Mouse (Mus musculus) hematopoietic stem cell, adult 5-6 weeks (primary cell): Measurements from ENCODE around the gene Sept12. TPM values are rescaled to one million over a fixed set of nuclear protein-coding genes. Genes with fewer than 3 reads are reported as not detected.
A peak's percentile ranks its signal among the peaks of the same experiment; 100 is the strongest.

Experiments
- ATAC-seq, 2 experiments: fragments of 125-278 bp in 1 of 2; replicated peaks in 1 of 2; 2 replicates each; pipeline ENCODE4 v1.8.0; 2016 to 2017; ENCODE audit warnings: inconsistent platforms in 2 of 2, mild to moderate bottlenecking in 2 of 2, moderate number of reproducible peaks in 2 of 2, low read depth in 1 of 2, moderate TSS enrichment in 1 of 2; ENCODE audit not compliant: low FRiP score in 2 of 2, poor library complexity in 2 of 2, severe bottlenecking in 2 of 2, insufficient read depth in 1 of 2, low TSS enrichment in 1 of 2
- total RNA-seq: library from RNA; stranded (forward); fragments of 172-1452, 232-1000 nt; gene quantifications from 2 replicates; pipeline ENCODE4 v1.2.3, GENCODE M21; 2017

Gene Sept12
- total RNA-seq, 1 experiment from 2014 or later, result not detected

DNA sequence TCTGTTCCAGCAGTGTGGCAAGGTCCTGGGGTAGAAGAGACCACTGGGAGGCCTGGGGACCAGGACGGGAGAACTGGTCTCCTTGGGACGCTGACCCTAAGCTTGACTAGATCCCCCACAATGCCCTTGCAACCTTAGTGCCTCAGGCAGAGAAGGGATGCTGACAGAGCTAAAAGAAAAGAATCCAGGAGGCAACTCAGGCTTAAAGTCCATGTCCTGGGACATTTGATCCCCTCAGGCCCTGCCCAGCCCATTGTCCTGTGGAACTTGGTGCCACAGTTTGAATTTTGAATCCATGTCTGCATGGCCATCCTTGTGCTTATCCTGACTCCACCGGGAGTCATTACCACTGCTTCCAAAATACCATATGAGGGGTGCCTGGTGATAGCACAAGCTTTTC is 51.5 kb downstream of the Sept12 start:
- ATAC-seq, result no peak

- ATAC-seq, result no peak
Observed at GRCm38 (mm10) chr16:4945415-4945814, 52.2 kb downstream of the Sept12 start.

- ATAC-seq, result no peak
Observed at GRCm38 (mm10) chr16:4943431-4943830, 54.2 kb downstream of the Sept12 start.

DNA sequence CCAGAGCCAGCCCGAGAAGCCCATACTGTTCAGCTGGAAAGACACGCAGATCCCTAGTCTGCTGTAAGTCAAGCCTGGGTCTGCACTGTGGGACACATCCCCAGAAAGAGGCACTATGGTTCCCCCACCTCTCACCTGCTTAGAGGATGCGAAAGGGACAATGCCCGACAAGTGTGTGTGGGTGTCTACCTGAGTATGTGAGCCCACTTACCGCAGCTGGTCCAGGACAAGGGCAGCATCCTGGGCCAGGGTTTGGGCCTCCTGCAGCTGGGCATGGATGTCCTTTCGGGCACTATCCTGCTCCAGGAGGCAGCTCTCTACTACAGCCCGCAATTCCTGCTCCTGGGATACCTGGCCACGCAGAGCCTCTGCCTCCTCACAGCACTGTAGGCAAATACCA is 54.8 kb downstream of the Sept12 start:
- no peak for ATAC-seq

- ATAC-seq, result no peak
Observed at GRCm38 (mm10) chr16:4941016-4941415, 56.6 kb downstream of the Sept12 start.

DNA sequence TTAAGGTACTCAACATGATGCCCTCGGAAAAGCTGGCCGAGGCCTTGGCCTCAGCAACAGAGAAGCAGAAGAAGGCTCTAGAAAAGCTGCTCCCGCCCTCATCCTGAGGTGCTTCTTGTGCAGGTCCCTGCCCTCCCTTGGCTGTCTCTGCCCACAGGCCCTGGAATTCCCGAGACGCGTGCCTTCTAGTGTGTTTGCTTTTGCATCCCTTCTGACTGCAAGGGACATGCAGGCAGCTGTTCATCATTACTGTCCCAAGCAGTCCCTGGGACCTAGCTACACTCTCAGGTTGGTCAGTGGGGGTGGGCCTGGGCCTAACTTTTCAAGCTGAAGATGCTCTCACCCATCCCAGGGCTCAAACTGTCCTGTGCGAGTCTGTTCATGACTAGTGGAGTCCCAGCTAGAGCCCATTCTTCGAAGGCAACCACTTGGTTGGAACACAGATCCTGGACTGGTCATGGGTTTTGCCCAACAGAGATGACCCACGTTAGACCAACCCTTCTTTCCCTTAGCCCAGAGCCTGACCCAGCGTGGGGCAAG is 57.3 kb downstream of the Sept12 start:
- ATAC-seq, result no peak

- ATAC-seq, result peak in 1 of 2 experiments; percentile 19; a peak in 1 of 4 replicates
Observed at GRCm38 (mm10) chr16:4939412-4939811, 58.2 kb downstream of the Sept12 start.

DNA sequence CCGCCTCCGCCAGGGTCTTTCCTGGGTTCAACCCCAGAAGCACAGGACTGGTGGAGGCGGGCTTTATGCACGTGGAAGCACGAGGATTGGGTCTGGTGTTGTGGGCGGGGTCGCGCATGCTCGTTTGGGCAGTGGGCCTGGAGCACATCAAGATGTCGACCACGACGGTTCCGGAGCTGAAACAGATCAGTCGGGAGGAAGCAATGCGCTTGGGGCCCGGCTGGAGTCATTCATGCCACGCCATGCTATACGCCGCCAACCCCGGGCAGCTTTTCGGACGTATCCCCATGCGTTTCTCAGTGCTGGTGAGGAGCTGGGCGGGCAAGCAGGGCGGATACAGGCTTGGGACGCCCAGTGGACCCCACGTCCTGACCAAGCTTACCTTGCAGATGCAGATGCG is 58.7 kb downstream of the Sept12 start:
- ATAC-seq, result peak; percentile 84 to 90

DNA sequence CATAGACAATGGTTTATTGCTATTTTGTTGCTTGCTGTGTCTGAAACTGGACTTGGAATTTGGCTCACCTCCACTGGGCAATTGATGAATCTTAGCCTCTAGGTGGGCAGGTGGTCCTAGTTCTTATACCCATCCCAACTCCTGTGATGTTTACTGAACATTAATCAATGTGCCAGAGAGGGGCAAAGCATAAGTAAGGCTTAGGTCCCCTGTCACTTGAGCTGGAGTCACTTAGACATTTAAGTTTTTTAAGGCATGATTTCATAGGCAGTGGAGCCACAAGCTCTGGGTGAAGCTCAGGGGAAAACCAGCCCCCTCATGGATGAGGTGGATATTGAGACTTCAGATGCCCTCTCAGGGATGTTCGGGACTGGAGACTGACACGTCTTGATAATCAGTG is 59.2 kb downstream of the Sept12 start, which contains the start of gene Nudt16l1:
Gene Nudt16l1 (plus strand): TSS at position 301 of the 400 bp plus-strand sequence.
- ATAC-seq, result no peak

DNA sequence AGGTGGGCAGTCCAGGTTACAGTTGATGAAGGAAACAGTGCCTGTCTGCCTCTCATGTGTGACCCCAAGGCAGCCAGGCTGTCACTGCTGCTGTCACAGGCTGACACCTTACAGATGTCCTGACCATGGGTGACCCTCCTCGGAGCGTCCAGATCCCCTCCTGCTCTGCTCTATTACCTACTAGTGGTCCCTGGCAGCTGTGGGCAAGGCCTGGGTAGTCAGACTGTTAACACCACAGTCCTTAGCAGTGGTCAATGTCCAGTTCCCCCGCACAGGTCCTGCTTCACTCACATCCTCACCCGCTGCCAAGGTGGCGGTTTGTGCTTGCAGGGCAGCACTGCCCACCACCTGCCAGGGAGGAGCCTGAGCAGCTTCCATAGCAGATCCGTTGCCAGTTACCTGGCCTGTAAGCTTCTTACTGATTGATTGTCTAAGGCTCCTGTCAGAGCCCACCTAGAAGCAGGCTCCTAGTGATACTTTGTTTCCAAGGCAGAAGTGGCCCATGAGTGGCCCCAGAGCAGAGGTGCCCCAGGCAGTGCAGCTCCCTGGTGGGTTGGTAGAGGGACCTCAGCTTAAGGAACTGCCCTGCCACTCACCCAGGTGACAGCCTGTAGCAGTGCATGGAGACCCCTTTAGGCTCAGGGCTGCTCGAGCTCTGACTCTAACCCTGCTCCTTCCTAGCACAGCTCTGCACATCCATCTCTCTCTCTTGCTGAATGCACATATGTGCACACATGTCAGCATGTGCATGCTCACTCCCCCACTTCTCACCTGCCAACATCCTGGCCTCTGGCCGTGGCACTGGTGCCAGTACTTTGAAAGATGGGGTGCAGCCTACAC is 60.1 kb downstream of the Sept12 start:
- no peak for ATAC-seq

Other genes starting within 250 kb of the Sept12 start
- 15.6 and 19.4 TPM in 2 replicates for gene Cdip1, start 207.6 kb downstream of the Sept12 start, total RNA-seq
- gene 4930562C15Rik, start 162.4 kb downstream of the Sept12 start, total RNA-seq, result 3.4 TPM in 1 of 2 replicates, not detected in the other
- 24.3 and 40.4 TPM in 2 replicates for gene Ubald1, start 117.5 kb downstream of the Sept12 start, total RNA-seq
- 16.5 and 26.0 TPM in 2 replicates for gene Mgrn1, start 111.6 kb downstream of the Sept12 start, total RNA-seq
- gene Nudt16l1, start 59.1 kb downstream of the Sept12 start, total RNA-seq, result 12.8 and 22.6 TPM in 2 replicates
- 26.9 and 30.8 TPM in 2 replicates for gene Anks3, start 33.6 kb downstream of the Sept12 start, total RNA-seq
- gene Smim22, start 9.4 kb upstream of the Sept12 start, total RNA-seq, result not detected in 2 replicates
- 5.0 and 5.3 TPM in 2 replicates for gene Rogdi, start 15.7 kb upstream of the Sept12 start, total RNA-seq
- 96.6 and 102 TPM in 2 replicates for gene Glyr1, start 52.0 kb upstream of the Sept12 start, total RNA-seq
- 51.5 and 57.7 TPM in 2 replicates for gene Ubn1, start 52.2 kb upstream of the Sept12 start, total RNA-seq
- gene Ppl, start 134.6 kb upstream of the Sept12 start, total RNA-seq, result not detected in 2 replicates
- gene Sec14l5, start 149.3 kb upstream of the Sept12 start, total RNA-seq, result not detected in 2 replicates
- 25.4 and 37.1 TPM in 2 replicates for gene Nagpa, start 206.2 kb upstream of the Sept12 start, total RNA-seq
- gene AU021092, start 224.4 kb upstream of the Sept12 start, total RNA-seq, result not detected in 2 replicates
- gene Alg1, start 235.8 kb upstream of the Sept12 start, total RNA-seq, result 14.4 and 17.3 TPM in 2 replicates